Comparison of ENCODE assay signal across 8 mouse cellular contexts in genomic region chr3:53041411-53042239, GRCm38 (mm10). TPM values are rescaled to one million over a fixed set of nuclear protein-coding genes. Genes with fewer than 3 reads are reported as not detected.
DNase-seq lines count a peak whose midpoint lies in the region; ATAC-seq and TF ChIP-seq lines count a peak whose summit lies in the region.

Lhfp (plus strand) TSS chr3:53041528.

- peak within 1 kb of the TSS; percentile 69 for H3K4me3 ChIP-seq in embryonic facial prominence, embryonic 13.5 days
- H3K4me3 ChIP-seq in midbrain, postnatal 0 days (ENCODE audit: low read depth, low read length), result peak within 1 kb of the TSS; percentile 79

- H3K9ac ChIP-seq in embryonic facial prominence, embryonic 13.5 days, result peak within 1 kb of the TSS; percentile 83
- peak within 1 kb of the TSS; percentile 74 for H3K9ac ChIP-seq in midbrain, postnatal 0 days (replicated peaks; ENCODE audit: low read length, poor library complexity, severe bottlenecking)

- no peaks in the 10 kb centered on the region for H3K9me3 ChIP-seq in embryonic facial prominence, embryonic 13.5 days
- H3K9me3 ChIP-seq in midbrain, postnatal 0 days (ENCODE audit: low read length), result no peaks in the 10 kb centered on the region

- DNase-seq in 3T3-L1 (ENCODE audit: low read depth, low spot score), result peak; percentile 80
- peak; percentile 71 for DNase-seq in adrenal gland, postnatal 25 days
- DNase-seq in heart, adult 8-10 months (ENCODE audit: low spot score), result peak; percentile 69
- DNase-seq in kidney, adult 9 months, result peak; percentile 27
- DNase-seq in liver, result peak; percentile 48
- DNase-seq in midbrain, postnatal 0 days (ENCODE audit: low spot score), result peak; percentile 63
- peak; percentile 26 for DNase-seq in thymus, postnatal 0 days (ENCODE audit: low spot score)

- peak within 1 kb of the TSS; percentile 88 for H3K4me2 ChIP-seq in embryonic facial prominence, embryonic 13.5 days
- H3K4me2 ChIP-seq in midbrain, postnatal 0 days (ENCODE audit: low read depth, low read length, poor library complexity, severe bottlenecking), result peak within 1 kb of the TSS; percentile 86

- ATAC-seq in embryonic facial prominence, embryonic 13.5 days (ENCODE audit: insufficient number of reproducible peaks, insufficient read depth, low FRiP score, low TSS enrichment, low read depth), result peak; percentile 84
- peak; percentile 87 for ATAC-seq in midbrain, postnatal 0 days (ENCODE audit: low FRiP score)

- no peaks in the 10 kb centered on the region for H3K36me3 ChIP-seq in embryonic facial prominence, embryonic 13.5 days
- H3K36me3 ChIP-seq in midbrain, postnatal 0 days (ENCODE audit: insufficient read depth, low read length), result no peaks in the 10 kb centered on the region

- under 1% methylated on average over 58 of the region's 58 CpGs for WGBS in embryonic facial prominence, embryonic 13.5 days
- under 1% methylated on average over 48 of the region's 58 CpGs for WGBS in midbrain, postnatal 0 days

- peak; percentile 63 for TF ChIP-seq CTCF in midbrain, postnatal 0 days (IDR thresholded peaks at IDR 0.05)

- peaks cover 32% of the 10 kb centered on the region for H3K27me3 ChIP-seq in embryonic facial prominence, embryonic 13.5 days
- H3K27me3 ChIP-seq in midbrain, postnatal 0 days (ENCODE audit: insufficient read depth, low read length), result no peaks in the 10 kb centered on the region

- peak within 1 kb of the TSS; percentile 75 for H3K27ac ChIP-seq in embryonic facial prominence, embryonic 13.5 days
- H3K27ac ChIP-seq in midbrain, postnatal 0 days (ENCODE audit: low read depth, low read length), result peak within 1 kb of the TSS; percentile 65; the same call in 1 of the 2 replicates

- H3K4me1 ChIP-seq in embryonic facial prominence, embryonic 13.5 days, result peaks cover 43% of the 10 kb centered on the region
- no peaks in the 10 kb centered on the region for H3K4me1 ChIP-seq in midbrain, postnatal 0 days (ENCODE audit: insufficient read depth, low read length)

RNA-seq across cellular contexts. Expression of gene Lhfp, which starts in this region (rescaled TPM):
- total RNA-seq in adrenal gland, postnatal 25 days (2021), result 19.1 and 20.4 TPM in 2 replicates
- polyA plus RNA-seq in embryonic facial prominence, embryonic 13.5 days (2015; fragmentation: Nextera tagmentation; extraction: Ambion mirVana), result 44.7 and 49.9 TPM in 2 replicates
- total RNA-seq in heart, adult 8-10 months (2022), result 10 to 100 TPM; 34.6 to 45.4 (median 37.2) TPM
- 49.3 and 50.3 TPM in 2 replicates for total RNA-seq in midbrain, postnatal 0 days (2014; rRNA removed)
- 59.7 and 62.9 TPM in 2 replicates for polyA plus RNA-seq in midbrain, postnatal 0 days (2015; fragmentation: Nextera tagmentation; extraction: Ambion mirVana)
- polyA plus RNA-seq in thymus, postnatal 0 days (2015; fragmentation: Nextera tagmentation; extraction: Ambion mirVana), result 8.1 and 8.8 TPM in 2 replicates

Comparison
In these comparisons a context has a peak if more than half of its experiments do, and no peak if none do; other contexts are left out.
1. Peak in every context shown above with its lines: DNase-seq, ATAC-seq, H3K4me3 ChIP-seq and H3K27ac ChIP-seq.
2. DNase-seq: peak in every context shown above with its lines; median percentile 80 in 3T3-L1; 71 in adrenal gland, postnatal 25 days; 69 in heart, adult 8-10 months; 63 in midbrain, postnatal 0 days; 48 in liver; 27 in kidney, adult 9 months; 26 in thymus, postnatal 0 days.